Mouse (Mus musculus) neural tube, embryonic 15.5 days (tissue): ENCODE results near the gene Id3. TPM values are rescaled to one million over a fixed set of nuclear protein-coding genes. Genes with fewer than 3 reads are reported as not detected.

ENCODE experiments used
- ATAC-seq: fragments of 200-750 bp; cut with Nextera tagmentation; 2 replicates; pipeline ENCODE4 v1.8.0; 2017; ENCODE audit warnings: mild to moderate bottlenecking, moderate TSS enrichment, moderate library complexity; ENCODE audit not compliant: low FRiP score
- H3K27ac ChIP-seq: fragments of 300-500 bp; sonication (generic); replicated peaks from 2 replicates; pipeline ENCODE4 v1.5.1; 2015; ENCODE audit warnings: mild to moderate bottlenecking, inconsistent platforms
- H3K27me3 ChIP-seq: fragments of 300-500 bp; sonication (generic); replicated peaks from 2 replicates; pipeline ENCODE4 v1.6.1; 2015; ENCODE audit warnings: inconsistent platforms
- H3K36me3 ChIP-seq: fragments of 300-500 bp; sonication (generic); 2 replicates; pipeline ENCODE4 v1.6.1; 2015; ENCODE audit warnings: inconsistent platforms
- H3K4me1 ChIP-seq: fragments of 300-500 bp; sonication (generic); 2 replicates; pipeline ENCODE4 v1.6.1; 2015; ENCODE audit warnings: inconsistent platforms
- H3K4me2 ChIP-seq: fragments of 300-500 bp; sonication (generic); 2 replicates; pipeline ENCODE4 v1.6.1; 2015; ENCODE audit warnings: inconsistent platforms, mild to moderate bottlenecking, moderate library complexity
- H3K4me3 ChIP-seq: fragments of 300-500 bp; sonication (generic); replicated peaks from 2 replicates; pipeline ENCODE4 v1.5.1; 2015; ENCODE audit warnings: mild to moderate bottlenecking, inconsistent platforms
- H3K9ac ChIP-seq: fragments of 300-500 bp; sonication (generic); replicated peaks from 2 replicates; pipeline ENCODE4 v1.6.1; 2015; ENCODE audit warnings: mild to moderate bottlenecking, inconsistent platforms
- H3K9me3 ChIP-seq: fragments of 300-500 bp; sonication (generic); replicated peaks from 2 replicates; pipeline ENCODE4 v1.6.1; 2016; ENCODE audit warnings: inconsistent platforms
- WGBS: fragments of 180-500 bp; shearing (Covaris S2); methylation state at CpG from one replicate; pipeline ENCODE4 v1.1.7; 2015; ENCODE audit warnings: mixed read lengths; 5-methylcytosine and 5-hydroxymethylcytosine counted together
- polyA plus RNA-seq: library from polyadenylated mRNA; unstranded; fragments of >200 nt; fragmentation: Nextera tagmentation; extraction: Ambion mirVana; gene quantifications from 2 replicates; pipeline ENCODE4 v1.2.1, GENCODE M21; 2015

Gene Id3
- polyA plus RNA-seq, 1 experiment from 2014 or later, result 227 TPM

GRCm38 (mm10) chr4:136172542-136173209, 29.4 kb downstream of the Id3 start:
- H3K27ac ChIP-seq, result no peak overlapping the region
- H3K9me3 ChIP-seq, result no peaks in the 10 kb centered on the region
- 0 out of 2 replicates have a peak, but pooled peaks cover 4% of the 10 kb centered on the region for H3K27me3 ChIP-seq
- peak overlapping the region; percentile 59 for H3K4me3 ChIP-seq
- no peaks in the 10 kb centered on the region for H3K36me3 ChIP-seq
- peak overlapping the region; percentile 41 for H3K9ac ChIP-seq
- peaks cover 25% of the 10 kb centered on the region for H3K4me1 ChIP-seq
- WGBS, result under 1% methylated on average over 67 of the region's 67 CpGs
- peak overlapping the region; percentile 100 for H3K4me2 ChIP-seq
- ATAC-seq, result 0 out of 2 replicates have a peak, but pooled peaks have one; percentile 29

- peaks cover 30% of the 10 kb centered on the region for H3K4me1 ChIP-seq
Observed at GRCm38 (mm10) chr4:136173210-136173715, 30.0 kb downstream of the Id3 start.

DNA sequence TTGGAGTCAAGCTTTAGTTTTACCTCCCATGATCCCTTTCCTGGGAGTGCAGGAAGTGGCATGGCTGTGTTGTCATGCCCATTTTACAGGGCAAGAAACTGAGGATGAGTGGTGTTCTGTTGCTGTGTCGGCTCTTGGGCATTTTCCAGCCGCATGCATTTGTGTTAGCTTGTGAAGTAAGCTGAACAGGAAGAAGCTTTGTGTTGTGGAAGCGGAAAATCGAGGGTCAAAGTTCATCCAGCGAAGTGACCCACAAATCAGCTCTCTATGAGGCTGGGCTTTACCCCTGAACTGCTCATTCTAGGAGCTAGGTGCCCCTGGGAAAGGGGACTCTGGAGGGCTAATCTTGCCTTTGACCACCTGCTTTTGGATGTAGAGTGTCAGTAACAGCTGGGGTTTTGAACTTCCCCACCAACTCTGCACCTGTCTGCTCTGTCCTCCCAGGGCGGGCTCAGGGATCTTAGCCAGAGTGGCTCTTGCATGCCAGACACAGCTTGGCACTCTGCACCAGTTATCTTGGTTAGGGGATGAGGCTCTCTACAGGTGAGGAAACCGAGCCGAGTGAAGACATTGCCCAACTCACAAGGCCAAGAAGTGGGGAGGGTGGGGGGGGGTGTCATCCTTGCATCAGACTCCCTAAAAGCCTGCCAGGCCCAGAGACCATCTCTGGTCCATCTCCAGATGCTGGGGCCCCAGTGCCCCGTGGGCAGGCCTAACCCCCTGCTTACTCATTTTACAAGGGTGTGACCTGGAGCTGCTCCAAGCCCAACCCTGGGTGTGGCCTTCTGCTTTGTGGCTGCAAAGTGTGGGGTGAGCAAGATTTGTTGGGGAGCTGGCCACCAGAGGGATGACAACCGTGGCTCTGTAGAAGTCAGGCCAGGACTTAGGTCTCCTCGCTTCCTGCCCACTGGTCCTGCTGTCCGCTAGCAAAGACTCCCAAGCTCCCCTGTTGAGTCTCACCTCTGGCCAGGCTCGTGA, 31.2 kb downstream of the Id3 start:
- H3K4me2 ChIP-seq, result peak overlapping the region; percentile 100
- H3K36me3 ChIP-seq, result no peaks in the 10 kb centered on the region
- H3K9me3 ChIP-seq, result no peaks in the 10 kb centered on the region
- H3K27ac ChIP-seq, result no peak overlapping the region
- WGBS, result 61% methylated on average over 13 of the region's 13 CpGs
- peaks cover 32% of the 10 kb centered on the region for H3K4me1 ChIP-seq
- no peak for ATAC-seq
- H3K27me3 ChIP-seq, result 0 out of 2 replicates have a peak, but pooled peaks cover 4% of the 10 kb centered on the region
- H3K9ac ChIP-seq, result no peak overlapping the region
- no peak overlapping the region for H3K4me3 ChIP-seq

More at GRCm38 (mm10) chr4:136173210-136173715, 30.0 kb downstream of the Id3 start:
- H3K9ac ChIP-seq, result peak overlapping the region; percentile 41
- peak overlapping the region; percentile 100 for H3K4me2 ChIP-seq
- 0 out of 2 replicates have a peak, but pooled peaks cover 4% of the 10 kb centered on the region for H3K27me3 ChIP-seq
- H3K9me3 ChIP-seq, result no peaks in the 10 kb centered on the region
- no peaks in the 10 kb centered on the region for H3K36me3 ChIP-seq
- ATAC-seq, result no peak
- H3K27ac ChIP-seq, result no peak overlapping the region
- WGBS, result 3% methylated on average over 14 of the region's 14 CpGs
- peak overlapping the region; percentile 59 for H3K4me3 ChIP-seq

GRCm38 (mm10) chr4:136176022-136176552, 32.8 kb downstream of the Id3 start:
- Histone ChIP-seq H3K4me2 (no peak overlapping the region), H3K27ac (no peak overlapping the region), H3K36me3 (no peaks in the 10 kb centered on the region), H3K27me3 (0 out of 2 replicates have a peak, but pooled peaks cover 4% of the 10 kb centered on the region), H3K4me3 (no peak overlapping the region), H3K9ac (no peak overlapping the region), H3K9me3 (no peaks in the 10 kb centered on the region), H3K4me1 (peaks cover 46% of the 10 kb centered on the region)
- WGBS, result 74% methylated on average over 10 of the region's 10 CpGs
- ATAC-seq, result no peak

DNA sequence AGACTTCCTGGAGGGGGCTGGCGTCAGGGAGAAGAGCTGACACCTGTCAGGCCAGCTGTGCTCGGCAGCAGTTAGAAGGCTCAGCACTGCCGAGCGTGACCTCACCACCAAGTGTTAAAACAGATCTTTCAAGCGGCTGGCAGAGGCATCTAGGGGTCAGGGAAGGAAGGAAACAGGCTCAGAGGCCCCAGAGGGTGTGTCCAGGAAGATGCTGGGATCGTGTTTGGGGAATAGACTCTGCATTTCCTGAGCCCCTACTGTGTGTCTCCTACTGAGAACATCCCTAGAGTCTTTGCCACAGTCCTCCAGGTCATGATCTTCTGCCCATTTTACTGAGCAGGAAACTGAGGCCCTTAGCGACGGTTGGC, 33.9 kb downstream of the Id3 start:
- Histone ChIP-seq H3K4me1 (peaks cover 40% of the 10 kb centered on the region), H3K9ac (no peak overlapping the region), H3K27ac (no peak overlapping the region), H3K4me3 (no peak overlapping the region), H3K9me3 (no peaks in the 10 kb centered on the region), H3K36me3 (no peaks in the 10 kb centered on the region), H3K27me3 (0 out of 2 replicates have a peak, but pooled peaks cover 4% of the 10 kb centered on the region), H3K4me2 (no peak overlapping the region)
- WGBS, result 43% methylated on average over 8 of the region's 8 CpGs
- ATAC-seq, result no peak

- no peak overlapping the region; the same call in 1 of the 2 replicates for H3K27ac ChIP-seq
- 39% methylated on average over 11 of the region's 11 CpGs for WGBS
Observed at GRCm38 (mm10) chr4:136177612-136178474, 34.5 kb downstream of the Id3 start.

GRCm38 (mm10) chr4:136178475-136178921, 35.2 kb downstream of the Id3 start:
- 0 out of 2 replicates have a peak, but pooled peaks cover under 1% of the 10 kb centered on the region for H3K27me3 ChIP-seq
- no peak for ATAC-seq
- no peak overlapping the region for H3K9ac ChIP-seq
- H3K27ac ChIP-seq, result no peak overlapping the region
- H3K4me2 ChIP-seq, result no peak overlapping the region
- H3K9me3 ChIP-seq, result no peaks in the 10 kb centered on the region
- no peak overlapping the region for H3K4me3 ChIP-seq
- 87% methylated on average over 12 of the region's 12 CpGs for WGBS
- no peaks in the 10 kb centered on the region for H3K36me3 ChIP-seq
- peaks cover 28% of the 10 kb centered on the region for H3K4me1 ChIP-seq

More at GRCm38 (mm10) chr4:136177612-136178474, 34.5 kb downstream of the Id3 start:
- Histone ChIP-seq H3K4me3 (no peak overlapping the region), H3K4me2 (no peak overlapping the region), H3K9ac (no peak overlapping the region), H3K36me3 (no peaks in the 10 kb centered on the region), H3K9me3 (no peaks in the 10 kb centered on the region), H3K4me1 (peaks cover 34% of the 10 kb centered on the region), H3K27me3 (0 out of 2 replicates have a peak, but pooled peaks cover 4% of the 10 kb centered on the region)
- ATAC-seq, result no peak

DNA sequence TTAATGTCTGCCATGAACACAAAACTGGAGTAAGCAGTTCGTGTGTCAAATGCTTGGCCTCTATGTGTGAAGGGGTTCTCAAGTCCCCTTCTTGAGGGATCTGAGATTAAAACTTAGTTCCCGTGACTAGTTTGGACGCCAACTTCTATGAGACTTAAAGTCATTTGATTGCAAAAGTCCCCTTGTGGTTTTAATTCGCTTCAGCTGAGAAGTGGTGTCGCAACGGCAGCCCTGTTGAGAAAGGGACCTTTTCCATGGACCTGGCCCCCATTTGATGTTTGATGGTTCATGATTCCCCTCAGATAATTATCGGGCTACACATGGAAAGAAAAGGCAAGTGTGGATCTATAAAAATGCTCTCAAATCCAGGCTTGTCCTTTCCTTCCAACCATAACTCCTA, 36.2 kb downstream of the Id3 start:
- WGBS, result 92% methylated on average over 7 of the region's 7 CpGs
- Histone ChIP-seq H3K9ac (no peak overlapping the region), H3K27me3 (no peaks in the 10 kb centered on the region), H3K27ac (no peak overlapping the region), H3K4me3 (no peak overlapping the region), H3K9me3 (no peaks in the 10 kb centered on the region), H3K4me2 (peak overlapping the region; percentile 60), H3K36me3 (no peaks in the 10 kb centered on the region), H3K4me1 (peaks cover 26% of the 10 kb centered on the region)
- no peak for ATAC-seq

- H3K4me2 ChIP-seq, result peak overlapping the region; percentile 60
- no peaks in the 10 kb centered on the region for H3K36me3 ChIP-seq
- peak overlapping the region; percentile 34 for H3K4me3 ChIP-seq
- H3K27ac ChIP-seq, result no peak overlapping the region; the same call in 1 of the 2 replicates
- H3K4me1 ChIP-seq, result peaks cover 26% of the 10 kb centered on the region
- 4% methylated on average over 15 of the region's 15 CpGs for WGBS
- peak; percentile 57; the same call in 1 of the 2 replicates for ATAC-seq
- H3K9me3 ChIP-seq, result no peaks in the 10 kb centered on the region
- H3K27me3 ChIP-seq, result no peaks in the 10 kb centered on the region
- peak overlapping the region; percentile 11; the same call in 1 of the 2 replicates for H3K9ac ChIP-seq
Observed at GRCm38 (mm10) chr4:136179998-136180397, 36.7 kb downstream of the Id3 start.

GRCm38 (mm10) chr4:136180408-136181330, 37.4 kb downstream of the Id3 start:
- WGBS, result 19% methylated on average over 23 of the region's 23 CpGs
- no peak overlapping the region for H3K27ac ChIP-seq
- peak overlapping the region; percentile 60 for H3K4me2 ChIP-seq
- no peaks in the 10 kb centered on the region for H3K27me3 ChIP-seq
- ATAC-seq, result peak; percentile 87
- H3K4me3 ChIP-seq, result peak overlapping the region; percentile 34
- H3K9ac ChIP-seq, result peak overlapping the region; percentile 11; the same call in 1 of the 2 replicates
- H3K9me3 ChIP-seq, result no peaks in the 10 kb centered on the region
- peaks cover 26% of the 10 kb centered on the region for H3K4me1 ChIP-seq
- H3K36me3 ChIP-seq, result no peaks in the 10 kb centered on the region
